Mouse (Mus musculus): ENCODE results near the gene 5730522E02Rik. TPM values are rescaled to one million over a fixed set of nuclear protein-coding genes. Genes with fewer than 3 reads are reported as not detected.

Gene 5730522E02Rik
- polyA plus RNA-seq, 1 experiment from 2014 or later: 2.9 TPM

- H3K36me3 ChIP-seq (ENCODE audit: insufficient read depth): no peaks in the 10 kb centered on the region
- no peak overlapping the region for H3K4me3 ChIP-seq (ENCODE audit: low read depth, low read length)
- H3K27ac ChIP-seq (ENCODE audit: low read depth): no peak overlapping the region
- TF ChIP-seq CTCF (IDR thresholded peaks at IDR 0.05; ENCODE audit: low read depth): no peak
- ATAC-seq (ENCODE audit: insufficient read depth): no peak
- no peak overlapping the region for H3K9ac ChIP-seq
- DNase-seq: no peak
- WGBS: 77% methylated on average over 4 of the region's 4 CpGs
- H3K4me1 ChIP-seq (ENCODE audit: insufficient read depth): no peaks in the 10 kb centered on the region
- no peaks in the 10 kb centered on the region for H3K9me3 ChIP-seq (ENCODE audit: low read depth, low read length)
- no peak overlapping the region for H3K4me2 ChIP-seq
- no peaks in the 10 kb centered on the region for H3K27me3 ChIP-seq (ENCODE audit: insufficient read depth, low read length)
These were observed 269.8 kb downstream of the 5730522E02Rik start for GRCm38 (mm10) chr11:25940716-25941294.

GRCm38 (mm10) chr11:25926267-25926666, 284.3 kb downstream of the 5730522E02Rik start:
- no peaks in the 10 kb centered on the region for H3K4me1 ChIP-seq (ENCODE audit: insufficient read depth)
- WGBS: 86% methylated on average over 2 of the region's 2 CpGs
- DNase-seq (no peak), ATAC-seq (ENCODE audit: insufficient read depth) (no peak)
- H3K4me3 ChIP-seq (ENCODE audit: low read depth, low read length): no peak overlapping the region
- no peak overlapping the region for H3K9ac ChIP-seq
- no peaks in the 10 kb centered on the region for H3K9me3 ChIP-seq (ENCODE audit: low read depth, low read length)
- TF ChIP-seq CTCF (IDR thresholded peaks at IDR 0.05; ENCODE audit: low read depth): no peak
- no peaks in the 10 kb centered on the region for H3K36me3 ChIP-seq (ENCODE audit: insufficient read depth)
- H3K4me2 ChIP-seq: no peak overlapping the region
- no peaks in the 10 kb centered on the region for H3K27me3 ChIP-seq (ENCODE audit: insufficient read depth, low read length)
- H3K27ac ChIP-seq (ENCODE audit: low read depth): no peak overlapping the region

- Histone ChIP-seq H3K4me3 (ENCODE audit: low read depth, low read length) (no peak overlapping the region), H3K4me2 (no peak overlapping the region), H3K36me3 (ENCODE audit: insufficient read depth) (no peaks in the 10 kb centered on the region), H3K27ac (ENCODE audit: low read depth) (no peak overlapping the region), H3K27me3 (ENCODE audit: insufficient read depth, low read length) (no peaks in the 10 kb centered on the region), H3K4me1 (ENCODE audit: insufficient read depth) (no peaks in the 10 kb centered on the region), H3K9ac (no peak overlapping the region), H3K9me3 (ENCODE audit: low read depth, low read length) (no peaks in the 10 kb centered on the region)
- DNase-seq (no peak), ATAC-seq (ENCODE audit: insufficient read depth) (no peak)
- 50% methylated on average over 2 of the region's 2 CpGs for WGBS
- TF ChIP-seq CTCF (IDR thresholded peaks at IDR 0.05; ENCODE audit: low read depth): no peak
These were observed 308.2 kb downstream of the 5730522E02Rik start for GRCm38 (mm10) chr11:25902321-25902720.

- no peak overlapping the region for H3K9ac ChIP-seq
- no peak overlapping the region for H3K27ac ChIP-seq (ENCODE audit: low read depth)
- no peak for DNase-seq
- ATAC-seq (ENCODE audit: insufficient read depth): no peak
- TF ChIP-seq CTCF (IDR thresholded peaks at IDR 0.05; ENCODE audit: low read depth): no peak
- H3K36me3 ChIP-seq (ENCODE audit: insufficient read depth): no peaks in the 10 kb centered on the region
- no peaks in the 10 kb centered on the region for H3K27me3 ChIP-seq (ENCODE audit: insufficient read depth, low read length)
- no peak overlapping the region for H3K4me2 ChIP-seq
- 29% methylated on average over 2 of the region's 2 CpGs for WGBS
- no peaks in the 10 kb centered on the region for H3K4me1 ChIP-seq (ENCODE audit: insufficient read depth)
- H3K9me3 ChIP-seq (ENCODE audit: low read depth, low read length): no peaks in the 10 kb centered on the region
- no peak overlapping the region for H3K4me3 ChIP-seq (ENCODE audit: low read depth, low read length)
These were observed 308.9 kb downstream of the 5730522E02Rik start for GRCm38 (mm10) chr11:25901666-25902065.

GRCm38 (mm10) chr11:25893906-25894305, 316.7 kb downstream of the 5730522E02Rik start:
- TF ChIP-seq CTCF (IDR thresholded peaks at IDR 0.05; ENCODE audit: low read depth): no peak
- no peaks in the 10 kb centered on the region for H3K9me3 ChIP-seq (ENCODE audit: low read depth, low read length)
- ATAC-seq (ENCODE audit: insufficient read depth) (no peak), DNase-seq (no peak)
- H3K4me3 ChIP-seq (ENCODE audit: low read depth, low read length): no peak overlapping the region
- no peak overlapping the region for H3K9ac ChIP-seq
- no peaks in the 10 kb centered on the region for H3K27me3 ChIP-seq (ENCODE audit: insufficient read depth, low read length)
- no peaks in the 10 kb centered on the region for H3K4me1 ChIP-seq (ENCODE audit: insufficient read depth)
- H3K36me3 ChIP-seq (ENCODE audit: insufficient read depth): no peaks in the 10 kb centered on the region
- 82% methylated on average over 3 of the region's 3 CpGs for WGBS
- no peak overlapping the region for H3K27ac ChIP-seq (ENCODE audit: low read depth)
- no peak overlapping the region for H3K4me2 ChIP-seq

- DNase-seq (no peak), ATAC-seq (ENCODE audit: insufficient read depth) (no peak)
- TF ChIP-seq CTCF (IDR thresholded peaks at IDR 0.05; ENCODE audit: low read depth): no peak
- H3K4me2 ChIP-seq: no peak overlapping the region
- H3K27me3 ChIP-seq (ENCODE audit: insufficient read depth, low read length): no peaks in the 10 kb centered on the region
- H3K4me3 ChIP-seq (ENCODE audit: low read depth, low read length): no peak overlapping the region
- H3K36me3 ChIP-seq (ENCODE audit: insufficient read depth): no peaks in the 10 kb centered on the region
- no peak overlapping the region for H3K9ac ChIP-seq
- H3K9me3 ChIP-seq (ENCODE audit: low read depth, low read length): no peaks in the 10 kb centered on the region
- H3K27ac ChIP-seq (ENCODE audit: low read depth): no peak overlapping the region
- no peaks in the 10 kb centered on the region for H3K4me1 ChIP-seq (ENCODE audit: insufficient read depth)
These were observed 337.6 kb downstream of the 5730522E02Rik start for GRCm38 (mm10) chr11:25872983-25873382.

- Histone ChIP-seq H3K9me3 (ENCODE audit: low read depth, low read length) (no peaks in the 10 kb centered on the region), H3K27ac (ENCODE audit: low read depth) (no peak overlapping the region), H3K36me3 (ENCODE audit: insufficient read depth) (no peaks in the 10 kb centered on the region), H3K4me3 (ENCODE audit: low read depth, low read length) (no peak overlapping the region), H3K9ac (no peak overlapping the region), H3K4me1 (ENCODE audit: insufficient read depth) (no peaks in the 10 kb centered on the region), H3K27me3 (ENCODE audit: insufficient read depth, low read length) (no peaks in the 10 kb centered on the region), H3K4me2 (no peak overlapping the region)
- ATAC-seq (ENCODE audit: insufficient read depth) (no peak), DNase-seq (no peak)
- TF ChIP-seq CTCF (IDR thresholded peaks at IDR 0.05; ENCODE audit: low read depth): no peak
- 66% methylated on average over 4 of the region's 4 CpGs for WGBS
These were observed 338.2 kb downstream of the 5730522E02Rik start for GRCm38 (mm10) chr11:25872317-25872716.

- WGBS: 74% methylated on average over 2 of the region's 2 CpGs
- H3K4me3 ChIP-seq (ENCODE audit: low read depth, low read length): no peak overlapping the region
- H3K4me2 ChIP-seq: no peak overlapping the region
- H3K36me3 ChIP-seq (ENCODE audit: insufficient read depth): no peaks in the 10 kb centered on the region
- no peaks in the 10 kb centered on the region for H3K4me1 ChIP-seq (ENCODE audit: insufficient read depth)
- DNase-seq: no peak
- no peaks in the 10 kb centered on the region for H3K9me3 ChIP-seq (ENCODE audit: low read depth, low read length)
- ATAC-seq (ENCODE audit: insufficient read depth): no peak
- no peak overlapping the region for H3K9ac ChIP-seq
- H3K27me3 ChIP-seq (ENCODE audit: insufficient read depth, low read length): no peaks in the 10 kb centered on the region
- no peak for TF ChIP-seq CTCF (IDR thresholded peaks at IDR 0.05; ENCODE audit: low read depth)
- H3K27ac ChIP-seq (ENCODE audit: low read depth): no peak overlapping the region
These were observed 344.3 kb downstream of the 5730522E02Rik start for GRCm38 (mm10) chr11:25866292-25866691.

All from lung, embryonic 14.5 days (tissue).